Mouse (Mus musculus): ENCODE results near the gene 4921507P07Rik.
A peak's percentile ranks its signal among the peaks of the same experiment; 100 is the strongest.
"Not testable (repeated sequence)": the region's sequence is repeated elsewhere in the genome, so short reads cannot be mapped to it uniquely, and the experiment has no call there.

The 4921507P07Rik gene

GRCm38 (mm10) chr6:50558877-50559276, 37.6 kb downstream of the 4921507P07Rik start:
- no peak for DNase-seq (ENCODE audit: inconsistent age in 2 of 2, low spot score in 1 of 2)

- DNase-seq (ENCODE audit: inconsistent age in 2 of 2, low spot score in 1 of 2): no peak
Measured at GRCm38 (mm10) chr6:50557566-50557965, 38.9 kb downstream of the 4921507P07Rik start.

DNA sequence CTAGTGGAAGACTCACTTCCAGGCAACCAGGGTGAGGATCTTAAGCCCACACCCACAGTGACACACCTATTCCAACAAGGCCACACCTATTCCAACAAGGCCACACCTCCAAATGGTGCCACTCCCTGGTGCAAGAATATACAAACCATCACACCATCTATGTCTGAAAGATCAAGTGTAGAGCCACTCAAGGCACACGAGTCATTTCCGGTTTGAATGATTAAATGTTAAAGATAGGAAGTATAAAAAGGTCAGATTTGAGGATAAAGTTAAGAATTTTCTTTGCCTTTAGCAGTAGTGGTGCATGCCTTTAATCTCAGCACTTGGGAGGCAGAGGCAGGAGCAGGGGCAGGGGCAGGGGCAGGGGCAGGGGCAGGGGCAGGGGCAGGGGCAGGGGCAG, 42.2 kb downstream of the 4921507P07Rik start:
- DNase-seq (ENCODE audit: inconsistent age in 2 of 2, low spot score in 1 of 2): not testable (repeated sequence)

DNA sequence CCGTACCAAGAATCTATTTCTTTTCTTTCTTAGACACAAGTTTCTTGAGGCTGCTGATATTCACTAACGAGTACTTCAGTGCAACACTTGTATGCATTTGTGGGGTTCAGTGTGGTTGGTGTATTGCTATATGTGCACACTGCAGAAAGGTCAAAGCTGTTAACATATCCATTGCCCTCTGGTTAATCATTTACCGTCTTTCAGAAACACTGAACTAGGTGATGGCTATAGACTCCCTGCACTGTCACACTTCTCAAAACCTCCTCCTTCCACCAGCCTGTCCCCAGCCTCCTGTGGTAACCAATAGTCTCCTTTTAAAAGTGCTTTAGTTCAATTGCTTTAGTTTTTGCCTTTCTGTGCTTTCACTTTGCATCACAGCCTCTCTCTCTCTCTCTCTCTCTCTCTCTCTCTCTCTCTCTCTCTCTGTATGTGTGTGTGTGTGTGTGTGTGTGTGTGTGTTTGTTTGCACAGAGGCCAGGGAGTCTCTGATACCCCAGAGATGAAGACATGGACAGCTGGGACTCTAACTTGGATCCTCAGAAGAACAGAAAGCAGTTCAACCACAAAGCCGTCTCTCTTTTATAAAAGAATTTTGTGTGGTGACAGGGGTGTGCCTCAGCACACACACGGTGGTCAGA, 43.4 kb downstream of the 4921507P07Rik start:
- DNase-seq (ENCODE audit: inconsistent age in 2 of 2, low spot score in 1 of 2): no peak

DNA sequence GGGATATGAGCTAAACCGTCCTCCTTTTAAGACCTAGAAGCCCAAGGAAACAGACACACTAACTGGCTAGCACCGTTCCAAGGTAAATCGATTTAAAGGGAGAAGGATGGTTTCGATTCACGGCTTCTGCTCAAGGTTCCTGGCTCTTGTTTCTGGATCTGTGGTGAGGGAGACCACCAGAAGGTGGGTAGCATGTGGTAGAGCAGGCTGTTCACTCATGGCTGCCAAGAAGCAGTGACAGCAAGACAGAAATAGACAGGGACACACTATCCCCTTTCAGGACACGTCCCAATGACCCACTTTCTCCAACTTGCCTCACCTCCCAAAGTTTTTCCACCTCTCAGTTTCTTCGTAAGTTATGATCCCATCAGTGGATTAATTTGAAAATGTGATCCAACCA, 46.6 kb downstream of the 4921507P07Rik start:
- DNase-seq (ENCODE audit: inconsistent age in 2 of 2, low spot score in 1 of 2): no peak

GRCm38 (mm10) chr6:50549051-50549450, 47.4 kb downstream of the 4921507P07Rik start:
- no peak for DNase-seq (ENCODE audit: inconsistent age in 2 of 2, low spot score in 1 of 2)

- DNase-seq (ENCODE audit: inconsistent age in 2 of 2, low spot score in 1 of 2): peak in 1 of 2 experiments; percentile 76
Measured at GRCm38 (mm10) chr6:50545412-50546043, 50.9 kb downstream of the 4921507P07Rik start.

GRCm38 (mm10) chr6:50542535-50542934, 53.9 kb downstream of the 4921507P07Rik start:
- DNase-seq (ENCODE audit: inconsistent age in 2 of 2, low spot score in 1 of 2): no peak

GRCm38 (mm10) chr6:50539641-50540040, 56.8 kb downstream of the 4921507P07Rik start:
- no peak for DNase-seq (ENCODE audit: inconsistent age in 2 of 2, low spot score in 1 of 2)

DNA sequence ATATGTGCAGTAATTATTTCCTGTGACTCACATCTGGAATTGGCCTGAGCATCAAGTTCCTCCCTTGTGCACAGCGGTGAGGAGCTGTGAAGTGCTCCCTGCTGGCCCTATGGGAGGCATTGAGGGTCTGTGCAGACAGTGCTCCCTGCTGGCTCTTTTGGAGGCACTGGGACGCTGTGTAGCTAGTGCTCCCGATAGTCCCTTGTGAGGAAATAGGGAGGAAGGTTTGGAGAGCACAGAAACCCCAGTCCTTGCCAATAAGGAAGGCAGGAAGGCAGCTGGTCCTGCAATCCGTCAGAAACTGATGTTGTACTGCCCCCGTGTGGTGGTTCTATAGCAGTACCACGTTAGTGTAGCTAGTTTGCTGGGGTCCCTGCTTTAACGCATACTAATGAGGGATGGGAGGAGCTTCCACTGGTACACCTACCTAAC, 60.0 kb downstream of the 4921507P07Rik start:
- DNase-seq (ENCODE audit: inconsistent age in 2 of 2, low spot score in 1 of 2): peak; percentile 77 to 91

- DNase-seq (ENCODE audit: inconsistent age in 2 of 2, low spot score in 1 of 2): no peak
Measured at GRCm38 (mm10) chr6:50535346-50535745, 61.1 kb downstream of the 4921507P07Rik start.

DNA sequence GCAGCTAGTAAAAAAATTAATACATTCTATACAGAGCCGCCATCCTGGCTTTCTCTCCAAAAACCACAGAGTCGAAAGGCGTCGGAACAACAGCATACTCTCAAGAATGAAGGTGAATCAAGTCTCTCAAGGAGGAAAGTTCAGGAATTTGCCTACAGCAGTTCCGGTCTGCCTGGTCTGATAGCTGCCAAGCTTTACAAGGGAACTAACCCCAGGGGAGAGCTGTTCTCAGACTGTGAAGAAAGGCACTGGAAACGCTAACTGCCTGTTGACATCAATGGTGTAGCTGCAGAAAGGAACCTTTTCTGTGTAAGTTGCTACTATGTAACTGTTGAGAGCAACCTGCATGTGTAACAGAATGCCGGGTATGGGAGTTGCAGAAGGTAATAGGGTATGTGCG, 64.5 kb downstream of the 4921507P07Rik start:
- no peak for DNase-seq (ENCODE audit: inconsistent age in 2 of 2, low spot score in 1 of 2)

GRCm38 (mm10) chr6:50531003-50531402, 65.4 kb downstream of the 4921507P07Rik start:
- DNase-seq (ENCODE audit: inconsistent age in 2 of 2, low spot score in 1 of 2): no peak

- DNase-seq (ENCODE audit: inconsistent age in 2 of 2, low spot score in 1 of 2): peak; percentile 42 to 77
Measured at GRCm38 (mm10) chr6:50529194-50529593, 67.2 kb downstream of the 4921507P07Rik start.

DNA sequence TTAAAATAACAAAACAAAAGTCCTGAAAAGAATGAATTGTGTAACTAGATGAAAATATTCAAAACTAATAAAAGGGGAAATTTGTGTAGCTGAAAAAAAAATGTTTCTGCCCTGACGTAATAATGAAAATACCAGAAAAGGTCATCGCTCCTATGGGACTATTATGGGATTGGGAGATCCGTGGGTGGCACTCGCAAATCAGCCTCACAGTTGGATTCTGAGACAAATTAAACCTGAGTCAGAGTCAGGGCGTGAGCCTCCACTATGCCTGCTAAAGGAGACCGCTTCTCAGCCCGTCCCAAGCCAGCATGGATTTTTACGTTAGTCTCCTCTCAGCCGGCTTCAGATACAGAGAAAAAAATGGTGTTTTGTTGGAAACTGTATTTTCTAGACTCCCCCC, 69.0 kb downstream of the 4921507P07Rik start:
- DNase-seq (ENCODE audit: inconsistent age in 2 of 2, low spot score in 1 of 2): peak in 1 of 2 experiments; percentile 41

DNA sequence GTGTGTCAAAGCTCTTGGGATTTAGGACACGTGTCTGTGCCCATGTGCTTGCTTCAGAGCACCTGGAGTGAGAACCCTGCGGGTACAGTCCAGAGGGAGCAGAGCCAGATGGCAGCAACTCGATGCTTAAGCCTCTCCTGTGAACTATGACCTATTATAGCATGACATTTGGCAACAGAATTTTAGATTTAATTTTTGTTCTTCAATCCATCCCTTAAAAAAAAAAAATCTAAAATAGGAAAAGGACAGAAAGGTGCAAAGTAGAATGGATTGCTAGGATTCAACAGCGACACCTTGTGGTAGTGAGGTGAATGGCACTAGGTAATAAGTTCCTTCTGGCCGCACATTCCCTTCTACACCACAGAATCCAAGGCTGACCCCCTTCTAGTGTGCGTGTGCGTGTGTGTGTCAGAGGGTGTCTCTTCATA, 69.8 kb downstream of the 4921507P07Rik start:
- peak; percentile 71 to 86 for DNase-seq (ENCODE audit: inconsistent age in 2 of 2, low spot score in 1 of 2)

GRCm38 (mm10) chr6:50525846-50526245, 70.6 kb downstream of the 4921507P07Rik start:
- DNase-seq (ENCODE audit: inconsistent age in 2 of 2, low spot score in 1 of 2): no peak

DNA sequence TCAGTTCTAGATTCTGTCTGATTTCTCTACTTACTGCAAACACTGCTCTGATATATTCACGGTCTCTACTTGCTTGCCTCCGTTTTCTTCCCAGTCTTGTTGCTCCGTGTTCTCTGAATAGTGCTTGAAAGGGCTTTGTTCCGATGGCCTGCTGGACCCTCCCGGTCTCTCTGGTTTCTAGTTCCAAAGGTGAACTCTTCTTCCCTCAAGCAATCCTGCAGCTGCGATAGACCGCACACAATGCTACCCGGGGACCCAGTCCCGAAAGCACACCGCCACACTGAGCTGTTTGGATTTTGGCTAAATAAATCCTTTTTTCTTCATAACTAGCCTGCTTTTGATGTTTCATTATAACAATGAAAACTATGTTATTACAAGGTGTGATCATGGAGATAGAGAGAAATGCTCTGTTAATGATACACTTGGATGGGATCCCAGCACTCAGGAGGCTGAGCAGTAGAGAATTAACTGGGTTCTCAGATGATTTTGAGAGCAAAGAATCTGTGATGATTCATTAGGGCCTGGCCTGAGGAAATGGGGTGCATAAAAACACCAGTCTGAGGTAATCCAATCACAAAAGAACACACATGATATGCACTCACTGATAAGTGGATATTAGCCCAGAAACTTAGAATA, 72.1 kb downstream of the 4921507P07Rik start:
- DNase-seq (ENCODE audit: inconsistent age in 2 of 2, low spot score in 1 of 2): no peak
